In the genomic region with DNA sequence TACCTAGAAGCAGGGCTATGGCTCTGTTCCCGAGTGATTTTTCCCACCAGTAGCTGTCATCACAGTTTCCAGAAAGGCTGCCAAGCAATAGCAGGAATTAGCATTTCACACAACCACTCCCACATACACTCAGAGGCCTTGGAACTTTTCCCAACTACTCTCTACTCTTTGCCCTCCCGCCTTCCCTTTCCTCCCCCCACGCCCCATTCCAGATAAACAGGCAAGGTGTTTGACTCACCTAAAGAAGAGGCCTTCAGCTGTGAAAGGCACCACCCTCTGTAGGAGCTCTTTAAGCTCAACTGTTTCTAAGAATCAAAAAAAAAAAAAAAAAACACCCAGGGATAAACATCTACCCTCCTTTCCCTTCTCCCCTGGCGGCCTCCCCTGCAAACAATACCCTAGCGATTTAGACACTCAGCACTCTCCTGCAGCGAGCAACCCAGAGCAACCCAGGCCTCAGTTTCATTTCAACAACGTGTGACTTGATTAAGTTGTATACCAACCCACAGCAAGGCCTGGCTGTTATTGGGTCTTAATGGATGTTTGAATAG, we compare ENCODE assay signal across 8 mouse cellular contexts. TPM values are rescaled to one million over a fixed set of nuclear protein-coding genes. Genes with fewer than 3 reads are reported as not detected.
A peak's percentile ranks its signal among the peaks of the same experiment; 100 is the strongest.
DNase-seq lines count a peak whose midpoint lies in the region; ATAC-seq and TF ChIP-seq lines count a peak whose summit lies in the region.

No protein-coding gene starts in this region.

- no peak for TF ChIP-seq CTCF in forebrain, postnatal 0 days (IDR thresholded peaks at IDR 0.05; ENCODE audit: low read depth)
- TF ChIP-seq CTCF in E14TG2a.4 (conservative IDR thresholded peaks at IDR 0.05; ENCODE audit: low read length), result no peak
- no peak for TF ChIP-seq CTCF in kidney, postnatal 0 days (IDR thresholded peaks at IDR 0.05; ENCODE audit: low read depth)

- DNase-seq in forebrain, postnatal 0 days, result peak; percentile 35
- peak; percentile 56 for DNase-seq in gastrocnemius, postnatal 25 days
- DNase-seq in kidney, postnatal 0 days (ENCODE audit: low spot score), result peak; percentile 50
- no peak for DNase-seq in B cell, adult 2 months
- no peak for DNase-seq in cerebellum, adult 11 months

- no peaks in the 10 kb centered on the region for H3K27me3 ChIP-seq in forebrain, postnatal 0 days (ENCODE audit: insufficient read depth, low read length)
- H3K27me3 ChIP-seq in forebrain, embryonic 12.5 days, result no peaks in the 10 kb centered on the region
- H3K27me3 ChIP-seq in E14TG2a.4 (ENCODE audit: insufficient read depth, low read length), result no peaks in the 10 kb centered on the region
- no peaks in the 10 kb centered on the region for H3K27me3 ChIP-seq in kidney, postnatal 0 days (ENCODE audit: insufficient read depth, low read length)

- no peaks in the 10 kb centered on the region for H3K36me3 ChIP-seq in forebrain, postnatal 0 days (ENCODE audit: insufficient read depth)
- no peaks in the 10 kb centered on the region for H3K36me3 ChIP-seq in forebrain, embryonic 12.5 days (replicated peaks)
- H3K36me3 ChIP-seq in E14TG2a.4 (ENCODE audit: insufficient read depth, low read length), result peaks cover 3% of the 10 kb centered on the region; the same call in 1 of the 2 replicates
- no peaks in the 10 kb centered on the region for H3K36me3 ChIP-seq in kidney, postnatal 0 days (ENCODE audit: insufficient read depth, low read length)

- 7% methylated on average over 7 of the region's 7 CpGs for WGBS in forebrain, postnatal 0 days
- 35% methylated on average over 7 of the region's 7 CpGs for WGBS in forebrain, embryonic 12.5 days
- WGBS in kidney, postnatal 0 days, result 22% methylated on average over 7 of the region's 7 CpGs

- ATAC-seq in forebrain, postnatal 0 days, result no peak
- no peak for ATAC-seq in forebrain, embryonic 12.5 days (ENCODE audit: low FRiP score)
- no peak for ATAC-seq in kidney, postnatal 0 days (replicated peaks; ENCODE audit: low FRiP score, low read depth)
- ATAC-seq in activated CD4-positive, CD25-positive, alpha-beta regulatory T cell, adult 4 months, result no peak

- H3K4me3 ChIP-seq in forebrain, postnatal 0 days (ENCODE audit: low read depth, low read length), result no peak overlapping the region
- H3K4me3 ChIP-seq in forebrain, embryonic 12.5 days (replicated peaks), result no peak overlapping the region
- H3K4me3 ChIP-seq in E14TG2a.4 (replicated peaks; ENCODE audit: low read length), result peak overlapping the region; percentile 21
- no peak overlapping the region for H3K4me3 ChIP-seq in kidney, postnatal 0 days (replicated peaks; ENCODE audit: low read depth, low read length)

- H3K27ac ChIP-seq in forebrain, postnatal 0 days (ENCODE audit: low read depth, low read length), result peak overlapping the region; percentile 59
- H3K27ac ChIP-seq in forebrain, embryonic 12.5 days, result no peak overlapping the region
- no peak overlapping the region for H3K27ac ChIP-seq in kidney, postnatal 0 days

- no peaks in the 10 kb centered on the region for H3K9me3 ChIP-seq in forebrain, postnatal 0 days (ENCODE audit: low read length)
- H3K9me3 ChIP-seq in forebrain, embryonic 12.5 days, result no peaks in the 10 kb centered on the region
- H3K9me3 ChIP-seq in E14TG2a.4 (ENCODE audit: low read length), result no peaks in the 10 kb centered on the region
- no peaks in the 10 kb centered on the region for H3K9me3 ChIP-seq in kidney, postnatal 0 days (replicated peaks; ENCODE audit: low read length)

- H3K4me1 ChIP-seq in forebrain, postnatal 0 days (ENCODE audit: insufficient read depth), result no peaks in the 10 kb centered on the region
- no peaks in the 10 kb centered on the region for H3K4me1 ChIP-seq in forebrain, embryonic 12.5 days
- H3K4me1 ChIP-seq in E14TG2a.4 (replicated peaks; ENCODE audit: low read depth, low read length), result peaks cover 66% of the 10 kb centered on the region
- H3K4me1 ChIP-seq in kidney, postnatal 0 days (replicated peaks; ENCODE audit: insufficient read depth, low read length), result no peaks in the 10 kb centered on the region

- H3K9ac ChIP-seq in forebrain, postnatal 0 days, result no peak overlapping the region
- no peak overlapping the region for H3K9ac ChIP-seq in forebrain, embryonic 12.5 days
- H3K9ac ChIP-seq in kidney, postnatal 0 days (ENCODE audit: low read depth, low read length), result no peak overlapping the region

- no peak overlapping the region for H3K4me2 ChIP-seq in forebrain, postnatal 0 days (ENCODE audit: low read depth)
- no peak overlapping the region for H3K4me2 ChIP-seq in forebrain, embryonic 12.5 days
- H3K4me2 ChIP-seq in kidney, postnatal 0 days (ENCODE audit: low read length), result no peak overlapping the region

RNA-seq across cellular contexts. Expression of a gene that starts 13.2 kb away (rescaled TPM):
- 29.0 and 34.9 TPM in 2 replicates for total RNA-seq in forebrain, postnatal 0 days (2014; rRNA removed)
- 33.3 and 37.7 TPM in 2 replicates for polyA plus RNA-seq in forebrain, postnatal 0 days (2015; fragmentation: Nextera tagmentation; extraction: Ambion mirVana)
- polyA plus RNA-seq in forebrain, embryonic 12.5 days (2016; fragmentation: Nextera tagmentation; extraction: Ambion mirVana), result 51.3 and 53.3 TPM in 2 replicates
- 10 to 100 TPM; 34.3 to 41.6 TPM for total RNA-seq in gastrocnemius, postnatal 25 days (2021)
- polyA plus RNA-seq in kidney, postnatal 0 days (2015; fragmentation: Nextera tagmentation; extraction: Ambion mirVana), result 54.3 and 56.9 TPM in 2 replicates
- 10 to 100 TPM; 44.6 to 48.7 TPM for polyA plus RNA-seq in activated CD4-positive, CD25-positive, alpha-beta regulatory T cell, adult 4 months (2017; shearing (Covaris generic))

RNA-seq across cellular contexts. Expression of a gene that starts 21.9 kb away (rescaled TPM):
- total RNA-seq in forebrain, postnatal 0 days (2014; rRNA removed), result 66.5 and 98.7 TPM in 2 replicates
- 62.5 and 92.1 TPM in 2 replicates for polyA plus RNA-seq in forebrain, postnatal 0 days (2015; fragmentation: Nextera tagmentation; extraction: Ambion mirVana)
- polyA plus RNA-seq in forebrain, embryonic 12.5 days (2016; fragmentation: Nextera tagmentation; extraction: Ambion mirVana), result 138 and 146 TPM in 2 replicates
- 10 to 100 TPM; 49.7 to 60.0 TPM for total RNA-seq in gastrocnemius, postnatal 25 days (2021)
- polyA plus RNA-seq in kidney, postnatal 0 days (2015; fragmentation: Nextera tagmentation; extraction: Ambion mirVana), result 46.5 TPM in 2 replicates
- polyA plus RNA-seq in activated CD4-positive, CD25-positive, alpha-beta regulatory T cell, adult 4 months (2017; shearing (Covaris generic)), result 10 to 100 TPM; 36.1 to 43.0 TPM

RNA-seq across cellular contexts. Expression of a gene that starts 49.6 kb away (rescaled TPM):
- 0.46 and 0.62 TPM in 2 replicates for total RNA-seq in forebrain, postnatal 0 days (2014; rRNA removed)
- 0.21 and 0.45 TPM in 2 replicates for polyA plus RNA-seq in forebrain, postnatal 0 days (2015; fragmentation: Nextera tagmentation; extraction: Ambion mirVana)
- 0.11 and 0.22 TPM in 2 replicates for polyA plus RNA-seq in forebrain, embryonic 12.5 days (2016; fragmentation: Nextera tagmentation; extraction: Ambion mirVana)
- total RNA-seq in gastrocnemius, postnatal 25 days (2021), result under 1 TPM in 1 of 2 experiments, not detected in 1; 0.03 TPM
- polyA plus RNA-seq in kidney, postnatal 0 days (2015; fragmentation: Nextera tagmentation; extraction: Ambion mirVana), result 0.05 and 0.06 TPM in 2 replicates
- polyA plus RNA-seq in activated CD4-positive, CD25-positive, alpha-beta regulatory T cell, adult 4 months (2017; shearing (Covaris generic)), result under 1 TPM; 0.11 to 0.45 TPM

Comparison
In these comparisons a context has a peak if more than half of its experiments do, and no peak if none do; other contexts are left out.
1. DNase-seq: peak in forebrain, postnatal 0 days (single experiment), gastrocnemius, postnatal 25 days (single experiment) and kidney, postnatal 0 days (single experiment); none in B cell, adult 2 months (0 of 2) and cerebellum, adult 11 months (single experiment).